Mouse (Mus musculus): Measurements from ENCODE around the gene Ms4a10. TPM values are rescaled to one million over a fixed set of nuclear protein-coding genes. Genes with fewer than 3 reads are reported as not detected.

The Ms4a10 gene
- polyA plus RNA-seq (2015; fragmentation: Nextera tagmentation; extraction: Ambion mirVana): 37.4 and 51.1 TPM in 2 replicates

DNA sequence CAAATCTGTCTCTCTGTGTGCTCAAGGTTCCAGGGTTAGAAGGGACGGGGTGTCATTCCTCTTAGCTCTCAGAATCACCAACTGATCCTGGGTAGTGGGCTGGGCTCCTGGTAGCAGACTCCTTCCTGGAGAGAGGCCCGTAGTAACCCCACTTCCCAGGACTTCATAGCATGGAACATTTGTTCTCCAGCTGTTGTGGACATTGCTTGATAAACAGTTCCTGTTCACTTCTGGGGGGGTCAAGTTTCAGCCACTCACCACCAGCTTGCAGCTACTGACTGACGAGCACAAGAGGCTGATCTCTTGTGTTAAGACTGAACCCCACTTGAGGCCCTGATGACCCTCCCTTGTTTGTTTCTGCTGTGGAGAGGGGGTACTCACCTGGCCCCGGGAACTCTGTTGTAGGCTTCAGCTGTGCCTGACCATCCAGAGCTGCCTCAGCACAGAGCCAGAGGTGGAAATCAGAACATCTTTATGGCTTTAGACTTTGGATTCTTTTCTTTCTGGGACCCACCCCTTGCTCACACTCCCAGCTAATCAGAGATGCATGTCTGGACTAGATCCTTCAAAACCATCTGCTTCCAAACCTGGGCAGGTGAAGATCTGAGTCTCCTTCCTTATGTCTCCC lies at the start of gene Ms4a10:
Ms4a10 (minus strand) TSS at position 433 of the 628 bp plus-strand sequence.
- Histone ChIP-seq H3K4me3 (replicated peaks) (no peak within 1 kb of the TSS), H3K36me3 (no peaks in the 10 kb centered on the region), H3K9me3 (no peaks in the 10 kb centered on the region), H3K27ac (peak within 1 kb of the TSS; percentile 87), H3K4me1 (replicated peaks) (peaks cover 28% of the 10 kb centered on the region), H3K9ac (peak within 1 kb of the TSS; percentile 8; the same call in 1 of the 2 replicates), H3K4me2 (replicated peaks) (peak within 1 kb of the TSS; percentile 42), H3K27me3 (replicated peaks) (no peaks in the 10 kb centered on the region)
- 13% methylated on average over 4 of the region's 4 CpGs for WGBS
- peak; percentile 89 for ATAC-seq

DNA sequence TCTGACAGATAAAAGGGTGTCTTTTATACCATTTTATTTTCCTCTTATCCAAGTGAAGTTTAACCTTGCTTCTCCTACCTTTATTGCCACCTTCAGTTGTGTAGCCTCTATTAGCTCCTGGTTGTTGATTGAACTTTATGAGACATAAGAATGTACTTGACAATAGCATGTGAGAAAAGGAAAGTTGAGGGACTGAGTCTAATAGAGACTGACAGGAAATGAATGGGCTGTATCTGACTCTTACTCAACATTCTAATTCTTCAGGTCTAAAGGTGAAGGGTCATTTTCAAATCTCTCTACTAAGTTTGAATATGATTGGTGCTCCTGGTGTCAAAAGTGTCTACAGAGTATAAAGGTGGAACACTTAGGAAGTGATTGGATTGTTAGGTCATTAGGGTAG lies 47.9 kb upstream of the Ms4a10 start:
- Histone ChIP-seq H3K27me3 (replicated peaks) (no peaks in the 10 kb centered on the region), H3K9me3 (no peaks in the 10 kb centered on the region), H3K4me2 (replicated peaks) (no peak overlapping the region), H3K27ac (no peak overlapping the region), H3K4me3 (replicated peaks) (no peak overlapping the region), H3K4me1 (replicated peaks) (no peaks in the 10 kb centered on the region), H3K9ac (no peak overlapping the region), H3K36me3 (no peaks in the 10 kb centered on the region)
- peak; percentile 81 for ATAC-seq

DNA sequence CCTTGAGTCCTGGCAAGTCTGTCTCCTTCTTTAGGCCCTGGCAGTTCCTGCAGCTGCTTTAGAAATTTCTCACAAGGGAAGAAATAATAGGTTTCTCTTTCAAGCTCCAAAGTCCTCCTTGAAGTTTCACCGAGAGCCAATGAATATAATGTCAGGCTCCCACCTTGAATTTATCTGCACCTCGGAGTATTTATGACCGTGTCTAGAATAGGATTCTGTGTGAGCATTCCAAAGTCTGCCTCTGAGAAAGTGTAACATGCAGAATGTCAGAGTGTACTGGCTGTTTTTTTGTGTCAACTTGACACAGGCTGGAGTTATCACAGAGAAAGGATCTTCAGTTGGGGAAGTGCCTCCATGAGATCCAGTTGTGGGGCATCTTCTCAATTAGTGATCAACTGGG lies 43.4 kb upstream of the Ms4a10 start, which contains the start of gene Ms4a18:
Ms4a18 (minus strand) TSS at position 141 of the 400 bp plus-strand sequence.
- Histone ChIP-seq H3K36me3 (no peaks in the 10 kb centered on the region), H3K9ac (0 out of 2 replicates have a peak within 1 kb of the TSS, but pooled peaks have one; percentile 11), H3K27ac (peak within 1 kb of the TSS; percentile 82), H3K9me3 (no peaks in the 10 kb centered on the region), H3K4me3 (replicated peaks) (peak within 1 kb of the TSS; percentile 20), H3K4me1 (replicated peaks) (no peaks in the 10 kb centered on the region; the same call in 1 of the 2 replicates), H3K4me2 (replicated peaks) (peak within 1 kb of the TSS; percentile 45), H3K27me3 (replicated peaks) (no peaks in the 10 kb centered on the region)
- ATAC-seq: peak; percentile 73
- WGBS: 54% methylated on average over 3 of the region's 3 CpGs

DNA sequence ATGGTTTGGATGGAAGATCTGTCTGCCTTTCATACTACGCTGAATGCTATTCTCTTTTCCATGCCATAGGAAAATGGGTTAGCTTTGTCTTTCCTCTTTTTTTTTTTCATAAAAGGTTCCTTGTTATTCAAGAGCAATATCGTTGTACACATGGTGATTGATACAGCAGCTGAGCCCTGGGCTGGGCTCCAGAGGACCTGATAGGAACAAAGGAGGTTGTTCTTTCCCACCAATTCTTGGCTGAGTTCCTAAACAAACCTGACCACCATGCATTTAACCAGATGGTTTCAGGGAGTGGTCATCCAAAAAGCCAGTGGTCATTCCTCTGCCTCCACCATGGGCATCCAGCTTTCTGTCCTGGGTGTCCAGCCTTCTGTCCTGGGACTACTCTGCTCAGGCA lies 42.8 kb upstream of the Ms4a10 start:
- Histone ChIP-seq H3K27ac (peak overlapping the region; percentile 82), H3K9ac (0 out of 2 replicates have a peak overlapping the region, but pooled peaks have one; percentile 11), H3K4me3 (replicated peaks) (peak overlapping the region; percentile 20), H3K4me1 (replicated peaks) (no peaks in the 10 kb centered on the region; the same call in 1 of the 2 replicates), H3K4me2 (replicated peaks) (peak overlapping the region; percentile 45), H3K27me3 (replicated peaks) (no peaks in the 10 kb centered on the region), H3K36me3 (no peaks in the 10 kb centered on the region), H3K9me3 (no peaks in the 10 kb centered on the region)
- WGBS: 68% methylated on average over 2 of the region's 2 CpGs
- no peak for ATAC-seq

DNA sequence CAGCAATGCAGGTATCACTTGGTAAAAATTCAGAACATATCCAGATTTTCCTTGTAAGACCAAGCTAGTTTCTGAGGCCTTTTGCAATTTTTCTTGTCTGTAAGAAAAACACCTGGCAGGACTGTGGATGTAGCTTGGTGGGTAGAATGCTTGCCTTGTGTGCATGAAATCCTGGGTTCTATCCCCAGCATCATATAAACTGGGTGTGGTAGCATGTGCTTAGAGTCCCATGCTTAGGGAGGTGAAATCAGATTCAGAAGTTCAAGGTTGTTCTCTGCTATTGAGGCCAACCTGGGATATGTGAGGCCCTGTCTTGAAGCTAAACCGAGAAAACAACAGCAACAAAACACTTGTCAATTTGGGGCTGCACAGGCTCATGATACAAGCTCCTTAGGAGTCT lies 41.5 kb upstream of the Ms4a10 start:
- WGBS: 67% methylated on average over 1 of the region's 1 CpGs
- Histone ChIP-seq H3K9me3 (no peaks in the 10 kb centered on the region), H3K27ac (peak overlapping the region; percentile 54; the same call in 1 of the 2 replicates), H3K9ac (no peak overlapping the region), H3K4me1 (replicated peaks) (no peaks in the 10 kb centered on the region; the same call in 1 of the 2 replicates), H3K27me3 (replicated peaks) (no peaks in the 10 kb centered on the region), H3K4me2 (replicated peaks) (peak overlapping the region; percentile 45; the same call in 1 of the 2 replicates), H3K36me3 (no peaks in the 10 kb centered on the region), H3K4me3 (replicated peaks) (no peak overlapping the region)
- ATAC-seq: peak; percentile 43; the same call in 1 of the 2 replicates

DNA sequence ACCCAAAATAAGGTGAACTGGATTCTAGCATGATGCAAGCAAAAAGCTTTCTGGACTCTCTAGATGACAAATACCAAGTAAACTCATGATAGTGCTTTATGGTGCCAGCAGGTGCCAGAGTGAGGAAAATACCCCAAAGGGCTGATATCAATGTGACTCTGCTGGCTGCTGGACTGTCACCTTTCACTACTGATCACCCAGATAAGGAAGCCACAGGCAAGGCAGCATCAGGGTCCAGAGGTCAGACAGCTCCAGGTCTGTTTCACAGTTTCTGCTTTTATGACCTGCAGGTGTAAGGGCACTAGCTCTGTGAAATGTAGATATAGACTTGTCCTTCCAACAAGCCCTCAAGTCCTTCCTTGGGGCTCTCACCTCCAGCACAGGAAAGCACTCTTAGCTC lies 41.0 kb upstream of the Ms4a10 start:
- H3K9ac ChIP-seq: no peak overlapping the region
- no peaks in the 10 kb centered on the region for H3K27me3 ChIP-seq (replicated peaks)
- H3K27ac ChIP-seq: peak overlapping the region; percentile 54; the same call in 1 of the 2 replicates
- no peaks in the 10 kb centered on the region for H3K36me3 ChIP-seq
- no peak overlapping the region for H3K4me3 ChIP-seq (replicated peaks)
- no peaks in the 10 kb centered on the region for H3K9me3 ChIP-seq
- peak; percentile 85 for ATAC-seq
- no peak overlapping the region for H3K4me2 ChIP-seq (replicated peaks)
- no peaks in the 10 kb centered on the region; the same call in 1 of the 2 replicates for H3K4me1 ChIP-seq (replicated peaks)

DNA sequence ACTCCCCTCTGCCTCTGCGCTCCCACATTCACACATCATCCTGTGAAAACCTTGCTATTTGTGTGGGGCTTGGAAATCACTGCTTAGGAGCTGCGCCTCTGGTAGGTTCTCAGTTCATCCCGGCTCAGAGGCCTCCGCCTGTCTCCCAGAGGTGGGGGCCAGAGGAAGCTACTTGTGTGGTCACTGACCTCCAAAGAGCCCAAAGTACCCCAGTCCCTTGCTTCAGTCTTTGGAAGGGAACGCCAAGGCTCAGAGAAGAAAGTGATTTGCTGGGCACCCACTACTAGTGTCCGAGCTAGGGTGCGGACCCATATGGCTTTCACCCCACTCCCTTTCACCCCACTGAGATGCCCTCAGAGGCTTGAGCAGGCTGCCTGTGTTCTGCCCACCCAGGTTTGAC lies 18.7 kb upstream of the Ms4a10 start, which contains the start of gene Ms4a15:
Ms4a15 (minus strand) TSS at position 101 of the 400 bp plus-strand sequence.
- Histone ChIP-seq H3K36me3 (no peaks in the 10 kb centered on the region), H3K9ac (no peak within 1 kb of the TSS), H3K4me3 (replicated peaks) (no peak within 1 kb of the TSS), H3K27ac (no peak within 1 kb of the TSS), H3K27me3 (replicated peaks) (no peaks in the 10 kb centered on the region), H3K9me3 (no peaks in the 10 kb centered on the region), H3K4me1 (replicated peaks) (no peaks in the 10 kb centered on the region), H3K4me2 (replicated peaks) (no peak within 1 kb of the TSS)
- 86% methylated on average over 7 of the region's 7 CpGs for WGBS
- no peak for ATAC-seq

DNA sequence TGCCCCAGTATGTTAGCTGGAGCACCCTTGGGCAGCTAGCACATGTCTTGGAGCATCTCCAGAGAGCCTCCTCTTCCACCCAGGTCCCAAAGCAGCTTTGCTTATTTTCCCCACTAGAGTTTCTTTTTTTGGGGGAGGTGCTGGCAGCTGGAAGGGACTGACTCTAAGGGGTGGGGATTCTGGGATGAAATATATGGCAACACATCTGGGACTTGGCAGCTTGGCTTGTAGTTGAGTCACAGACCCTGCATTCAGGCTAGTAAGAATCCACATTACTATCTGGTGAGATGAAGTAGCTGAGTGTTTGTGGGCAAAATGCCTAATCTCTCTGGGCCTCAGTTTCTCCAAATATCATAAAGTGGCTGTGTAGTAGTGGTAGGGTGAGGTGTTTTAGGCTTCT lies 17.4 kb upstream of the Ms4a10 start:
- ATAC-seq: no peak
- Histone ChIP-seq H3K4me1 (replicated peaks) (no peaks in the 10 kb centered on the region), H3K9me3 (no peaks in the 10 kb centered on the region), H3K27me3 (replicated peaks) (no peaks in the 10 kb centered on the region), H3K36me3 (no peaks in the 10 kb centered on the region), H3K4me2 (replicated peaks) (no peak overlapping the region), H3K4me3 (replicated peaks) (no peak overlapping the region), H3K27ac (no peak overlapping the region), H3K9ac (no peak overlapping the region)

DNA sequence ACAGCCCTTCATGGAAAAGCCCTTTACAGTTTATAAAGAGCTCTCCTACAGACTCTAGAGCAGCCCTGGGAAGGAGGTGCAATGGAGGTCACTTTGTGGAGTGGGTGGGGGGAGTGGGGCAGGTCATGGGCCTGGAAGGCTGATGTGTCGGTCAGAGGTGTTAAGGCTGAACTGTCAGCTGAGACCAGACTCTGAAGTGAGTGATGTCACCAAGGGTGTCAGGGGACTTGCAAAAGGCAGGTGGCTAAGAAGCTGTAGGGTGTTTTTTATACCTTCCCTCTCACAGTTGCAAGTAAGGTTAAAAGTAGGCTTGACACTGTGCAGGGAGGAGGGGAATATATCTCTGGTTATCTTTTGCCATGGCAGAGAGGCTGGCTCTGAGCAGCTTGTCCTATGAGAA lies 16.3 kb upstream of the Ms4a10 start:
- Histone ChIP-seq H3K4me2 (replicated peaks) (no peak overlapping the region), H3K27ac (no peak overlapping the region), H3K4me3 (replicated peaks) (no peak overlapping the region), H3K9me3 (no peaks in the 10 kb centered on the region), H3K27me3 (replicated peaks) (no peaks in the 10 kb centered on the region), H3K9ac (no peak overlapping the region), H3K4me1 (replicated peaks) (no peaks in the 10 kb centered on the region), H3K36me3 (no peaks in the 10 kb centered on the region)
- ATAC-seq: no peak
- WGBS: 33% methylated on average over 1 of the region's 1 CpGs

DNA sequence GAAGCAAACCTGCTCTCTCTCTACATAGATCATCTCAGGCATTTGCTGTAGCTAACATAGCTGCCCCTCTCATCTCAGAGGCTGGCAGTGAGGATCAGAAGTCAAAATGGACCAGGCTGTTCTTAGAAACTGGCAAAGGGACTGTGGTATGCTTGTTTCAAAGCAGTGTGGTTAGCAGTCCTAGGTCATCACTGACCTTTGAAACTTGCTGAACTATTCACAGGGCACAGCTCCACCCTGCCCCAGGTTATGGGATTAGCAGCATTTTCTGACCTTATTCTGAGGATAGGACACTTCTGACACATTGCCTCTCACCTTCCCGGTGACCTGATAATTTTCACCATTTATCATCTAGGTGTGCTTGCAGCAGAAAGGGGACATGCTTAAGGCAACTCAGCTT lies 14.1 kb upstream of the Ms4a10 start:
- Histone ChIP-seq H3K4me3 (replicated peaks) (no peak overlapping the region), H3K9me3 (no peaks in the 10 kb centered on the region), H3K27ac (no peak overlapping the region), H3K9ac (no peak overlapping the region), H3K36me3 (no peaks in the 10 kb centered on the region), H3K4me2 (replicated peaks) (no peak overlapping the region), H3K4me1 (replicated peaks) (no peaks in the 10 kb centered on the region), H3K27me3 (replicated peaks) (no peaks in the 10 kb centered on the region)
- 83% methylated on average over 1 of the region's 1 CpGs for WGBS
- no peak for ATAC-seq

DNA sequence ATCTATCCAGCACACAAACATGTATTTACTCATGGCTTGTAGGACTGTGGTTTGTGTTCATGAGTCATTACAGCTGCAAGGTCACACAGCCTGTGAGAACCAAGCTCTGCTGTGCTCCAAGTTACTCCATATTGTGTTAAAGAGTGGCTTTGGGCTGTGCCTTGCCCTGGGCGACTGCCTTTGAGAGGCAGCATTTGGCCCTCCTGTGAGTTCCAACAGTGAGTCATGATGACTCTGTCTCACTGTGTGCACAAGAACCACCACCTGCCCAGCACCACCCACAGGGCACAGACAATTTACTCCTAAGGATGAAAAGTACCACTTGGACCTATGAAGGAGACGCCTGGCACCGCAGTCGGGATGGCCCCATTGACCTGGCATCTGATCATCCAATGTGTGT lies 11.4 kb upstream of the Ms4a10 start:
- Histone ChIP-seq H3K27me3 (replicated peaks) (no peaks in the 10 kb centered on the region), H3K27ac (no peak overlapping the region), H3K9ac (no peak overlapping the region), H3K9me3 (no peaks in the 10 kb centered on the region), H3K36me3 (no peaks in the 10 kb centered on the region), H3K4me1 (replicated peaks) (no peaks in the 10 kb centered on the region; the same call in 1 of the 2 replicates), H3K4me2 (replicated peaks) (no peak overlapping the region), H3K4me3 (replicated peaks) (no peak overlapping the region)
- no peak for ATAC-seq
- 91% methylated on average over 4 of the region's 4 CpGs for WGBS

DNA sequence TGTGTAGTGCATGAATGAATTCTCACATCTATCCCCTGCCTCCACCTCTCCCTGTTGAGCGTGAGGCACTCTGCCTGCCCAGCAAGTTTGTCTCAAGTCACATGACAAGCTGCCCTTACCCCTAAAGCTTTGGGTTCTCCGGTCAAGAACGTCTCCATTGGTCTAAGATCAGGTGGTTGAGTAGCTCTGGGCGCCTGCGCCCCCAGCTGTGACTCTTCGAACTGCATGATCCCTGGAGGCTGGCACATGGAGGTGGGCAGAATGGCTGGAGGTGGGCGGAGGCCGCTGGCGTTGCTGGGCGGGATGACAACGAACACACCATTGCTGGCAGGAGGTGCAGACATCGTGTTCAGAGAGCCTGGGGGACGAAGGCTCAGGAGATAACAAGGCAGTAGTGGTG lies 10.1 kb upstream of the Ms4a10 start:
- Histone ChIP-seq H3K27ac (no peak overlapping the region), H3K27me3 (replicated peaks) (no peaks in the 10 kb centered on the region), H3K4me2 (replicated peaks) (no peak overlapping the region), H3K4me3 (replicated peaks) (no peak overlapping the region), H3K9ac (no peak overlapping the region), H3K9me3 (no peaks in the 10 kb centered on the region), H3K36me3 (no peaks in the 10 kb centered on the region), H3K4me1 (replicated peaks) (peaks cover 4% of the 10 kb centered on the region)
- 80% methylated on average over 13 of the region's 13 CpGs for WGBS
- no peak for ATAC-seq

DNA sequence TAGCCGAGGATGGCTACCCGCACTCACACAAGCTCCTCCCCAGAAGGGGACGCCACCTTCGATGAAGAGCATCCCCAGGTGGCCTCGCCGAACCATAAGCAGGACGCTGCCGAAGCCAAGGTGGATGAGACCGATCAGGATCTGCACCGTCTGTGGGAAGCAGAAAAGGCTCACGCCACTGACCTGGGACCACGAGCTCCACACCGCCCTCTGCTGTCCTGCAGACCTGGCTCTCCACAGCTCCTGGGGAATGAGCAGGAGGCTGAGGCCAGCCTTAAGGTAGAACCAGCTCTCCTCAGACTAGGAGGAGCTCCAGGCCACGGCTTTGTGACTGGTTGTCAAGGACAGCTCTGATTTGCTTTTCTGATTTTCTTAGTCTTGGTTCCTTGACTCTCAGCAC lies 8.7 kb upstream of the Ms4a10 start:
- peaks cover 11% of the 10 kb centered on the region for H3K4me1 ChIP-seq (replicated peaks)
- peak; percentile 38; the same call in 1 of the 2 replicates for ATAC-seq
- H3K27ac ChIP-seq: no peak overlapping the region
- no peak overlapping the region for H3K9ac ChIP-seq
- no peaks in the 10 kb centered on the region for H3K36me3 ChIP-seq
- H3K27me3 ChIP-seq (replicated peaks): no peaks in the 10 kb centered on the region
- no peak overlapping the region for H3K4me3 ChIP-seq (replicated peaks)
- H3K4me2 ChIP-seq (replicated peaks): peak overlapping the region; percentile 49
- H3K9me3 ChIP-seq: no peaks in the 10 kb centered on the region
- 30% methylated on average over 14 of the region's 14 CpGs for WGBS

Data from intestine, embryonic 15.5 days (tissue).